Mouse (Mus musculus): ENCODE measurements at regions not wholly inside any gene's neighbourhood (a gene's known extent, or its start where the extent isn't known, plus 50 kb on each side); places are given as distances from the start of the nearest gene placed in this dataset.

DNA sequence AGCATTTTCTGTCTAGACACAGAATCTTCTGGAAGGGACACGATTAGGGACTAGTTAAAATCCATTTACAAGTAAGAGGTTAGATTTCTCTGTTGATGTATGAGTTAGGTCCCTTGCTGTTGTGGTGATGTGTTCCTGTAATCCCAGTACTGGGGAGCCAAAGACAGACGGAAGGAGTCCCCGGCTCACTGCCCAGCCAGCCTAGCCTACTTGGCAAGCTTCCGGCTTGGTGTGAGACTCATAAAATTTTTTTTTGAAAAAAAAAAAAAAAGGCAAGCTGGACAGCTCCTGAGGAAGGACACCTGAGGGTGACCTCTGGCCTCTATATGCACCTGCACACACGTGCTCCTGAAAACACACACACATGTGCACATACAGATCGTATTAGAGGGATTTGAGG is 76.7 kb upstream of the Slc22a12 start:
- TF ChIP-seq POLR2A (IDR thresholded peaks at IDR 0.05; ENCODE audit: borderline replicate concordance, extremely low read depth, low read depth, low read length) (no peak), CTCF (IDR thresholded peaks at IDR 0.05; ENCODE audit: insufficient read depth, low read length) (no peak)
